Mouse (Mus musculus) gastrocnemius, postnatal 14 days (tissue): ENCODE measurements around the gene Sfxn2. TPM values are rescaled to one million over a fixed set of nuclear protein-coding genes. Genes with fewer than 3 reads are reported as not detected.

Experiments
- DNase-seq: peaks from one replicate; pipeline ENCODE4 v3.0.0; 2021; ENCODE audit warnings: mixed read lengths
- intact Hi-C: fragments of 180-260 bp; cut with DNase I; formaldehyde crosslinking; loops from one replicate; pipeline ENCODE4 v1.15.1; 2025; ENCODE audit warnings: low total_unique reads
- total RNA-seq, 2 experiments: library from RNA; stranded (reverse); gene quantifications; 2 replicates each; pipeline ENCODE4 v1.2.3; 2021

Gene Sfxn2
- total RNA-seq, 2 experiments from 2014 or later: 2.8 to 3.4 TPM

GRCm38 (mm10) chr19:46647254-46647653, 74.1 kb downstream of the Sfxn2 start:
- intact Hi-C loops: loop anchor here (5.0 kb wide), 1 partner anchor 40 kb away; no protein-coding TSS in a partner anchor
- no peak for DNase-seq

Other genes starting within 250 kb of the Sfxn2 start
- gene Psd, start 246.2 kb upstream of the Sfxn2 start, total RNA-seq: 1 to 10 TPM; 1.4 to 1.9 TPM
- 1 to 10 TPM; 2.4 to 2.8 TPM for gene Fbxl15, start 245.2 kb upstream of the Sfxn2 start, total RNA-seq
- gene Cuedc2, start 234.7 kb upstream of the Sfxn2 start, total RNA-seq: 10 to 100 TPM; 68.7 to 79.0 TPM
- gene Mfsd13a, start 232.2 kb upstream of the Sfxn2 start, total RNA-seq: 1 to 10 TPM; 1.1 TPM
- gene 2310034G01Rik, start 223.1 kb upstream of the Sfxn2 start, total RNA-seq: under 1 TPM; 0.16 to 0.39 TPM
- 10 to 100 TPM; 58.6 to 62.7 TPM for gene Actr1a, start 177.6 kb upstream of the Sfxn2 start, total RNA-seq
- gene Sufu, start 176.5 kb upstream of the Sfxn2 start, total RNA-seq: 1 to 10 TPM; 7.6 to 9.1 TPM
- gene Trim8, start 71.7 kb upstream of the Sfxn2 start, total RNA-seq: 10 to 100 TPM; 20.1 to 23.1 TPM
- 10 to 100 TPM; 47.1 to 56.5 TPM for gene Arl3, start 167 bp upstream of the Sfxn2 start, total RNA-seq
- 10 to 100 TPM; 30.4 to 38.5 TPM for gene Wbp1l, start 25.7 kb downstream of the Sfxn2 start, total RNA-seq
- not detected for gene Cyp17a1, start 99.8 kb downstream of the Sfxn2 start, total RNA-seq
- 10 to 100 TPM; 14.3 to 16.2 TPM for gene Borcs7, start 116.5 kb downstream of the Sfxn2 start, total RNA-seq
- 10 to 100 TPM; 68.1 to 80.9 TPM for gene As3mt, start 134.1 kb downstream of the Sfxn2 start, total RNA-seq
- gene Cnnm2, start 188.2 kb downstream of the Sfxn2 start, total RNA-seq: 1 to 10 TPM; 4.0 to 4.1 TPM